Mouse (Mus musculus) ES-E14 (cell line): Measurements from ENCODE around the gene Gm5105. TPM values are rescaled to one million over a fixed set of nuclear protein-coding genes. Genes with fewer than 3 reads are reported as not detected.

Experiments used
- DNase-seq: peaks from one replicate; pipeline ENCODE4 v3.0.0-alpha.2; 2013; ENCODE audit warnings: low read depth, low spot score
- H3K27ac ChIP-seq: 2 replicates; pipeline ENCODE4 v1.5.1; 2012; ENCODE audit warnings: low read depth, mild to moderate bottlenecking, low read length, moderate library complexity, mixed read lengths; ENCODE audit not compliant: poor library complexity, insufficient read depth, severe bottlenecking
- H3K36me3 ChIP-seq: 2 replicates; pipeline ENCODE4 v1.6.1; 2012; ENCODE audit warnings: mild to moderate bottlenecking, low read length, moderate library complexity, mixed read lengths; ENCODE audit not compliant: control insufficient read depth, poor library complexity, insufficient read depth, severe bottlenecking
- H3K4me1 ChIP-seq, 2 experiments: fragments of 150-350 bp in 1 of 2; sonication (generic) in 1 of 2; 2 replicates each; pipeline ENCODE4 v1.6.1; 2012; ENCODE audit warnings: low read length in 2 of 2, mild to moderate bottlenecking in 1 of 2, mixed read lengths in 1 of 2; ENCODE audit not compliant: control insufficient read depth in 2 of 2, insufficient read depth in 2 of 2, poor library complexity in 1 of 2
- H3K4me3 ChIP-seq, 2 experiments: fragments of 150-350 bp in 1 of 2; sonication (generic) in 1 of 2; 2 replicates each; pipeline ENCODE4 v1.5.1; 2012; ENCODE audit warnings: low read length in 2 of 2, low read depth in 1 of 2, mild to moderate bottlenecking in 1 of 2, mixed read lengths in 1 of 2; ENCODE audit not compliant: insufficient read depth in 1 of 2, poor library complexity in 1 of 2, severe bottlenecking in 1 of 2
- H3K9ac ChIP-seq: 2 replicates; pipeline ENCODE4 v1.6.1; 2012; ENCODE audit warnings: low read depth, mild to moderate bottlenecking, low read length, mixed read lengths; ENCODE audit not compliant: poor library complexity, insufficient read depth, severe bottlenecking
- H3K9me3 ChIP-seq: fragments of 150-350 bp; sonication (generic); 2 replicates; pipeline ENCODE4 v1.6.1; 2012; ENCODE audit warnings: low read depth, mild to moderate bottlenecking, low read length; ENCODE audit not compliant: control insufficient read depth, insufficient read depth
- CHD2 ChIP-seq: IDR thresholded peaks from 2 replicates; pipeline ENCODE4 v1.6.1; 2014; ENCODE audit warnings: mild to moderate bottlenecking, low read depth, low read length, inconsistent platforms
- HCFC1 ChIP-seq: IDR thresholded peaks from 2 replicates; pipeline ENCODE4 v1.6.1; 2012; ENCODE audit warnings: low read length, inconsistent platforms, borderline replicate concordance; ENCODE audit not compliant: insufficient read depth
- MAFK ChIP-seq: IDR thresholded peaks from 2 replicates; pipeline ENCODE4 v1.6.1; 2014; ENCODE audit warnings: mild to moderate bottlenecking, low read depth, low read length, inconsistent platforms; ENCODE audit not compliant: insufficient read depth
- ZC3H11A ChIP-seq: IDR thresholded peaks from 2 replicates; pipeline ENCODE4 v1.6.1; 2012; ENCODE audit warnings: low read depth, mild to moderate bottlenecking, inconsistent platforms, low read length, borderline replicate concordance
- ZNF384 ChIP-seq: IDR thresholded peaks from 2 replicates; pipeline ENCODE4 v1.6.1; 2012; ENCODE audit warnings: low read depth, low read length, inconsistent platforms
- in situ Hi-C, 2 experiments: fragments of 600-800 bp; cut with MboI; formaldehyde crosslinking; loops; one replicate each; pipeline ENCODE4 v1.15.1; 2025; ENCODE audit warnings: low sequenced_read_pairs in 2 of 2, inconsistent platforms in 1 of 2; ENCODE audit not compliant: unreplicated experiment in 2 of 2
- total RNA-seq: library from RNA; depleted of rRNA; stranded (reverse); fragments of 300-350 nt; gene quantifications from 2 replicates; pipeline ENCODE4 v1.2.3, GENCODE M21; 2012

The Gm5105 gene
- total RNA-seq, 1 experiment, result not detected

DNA sequence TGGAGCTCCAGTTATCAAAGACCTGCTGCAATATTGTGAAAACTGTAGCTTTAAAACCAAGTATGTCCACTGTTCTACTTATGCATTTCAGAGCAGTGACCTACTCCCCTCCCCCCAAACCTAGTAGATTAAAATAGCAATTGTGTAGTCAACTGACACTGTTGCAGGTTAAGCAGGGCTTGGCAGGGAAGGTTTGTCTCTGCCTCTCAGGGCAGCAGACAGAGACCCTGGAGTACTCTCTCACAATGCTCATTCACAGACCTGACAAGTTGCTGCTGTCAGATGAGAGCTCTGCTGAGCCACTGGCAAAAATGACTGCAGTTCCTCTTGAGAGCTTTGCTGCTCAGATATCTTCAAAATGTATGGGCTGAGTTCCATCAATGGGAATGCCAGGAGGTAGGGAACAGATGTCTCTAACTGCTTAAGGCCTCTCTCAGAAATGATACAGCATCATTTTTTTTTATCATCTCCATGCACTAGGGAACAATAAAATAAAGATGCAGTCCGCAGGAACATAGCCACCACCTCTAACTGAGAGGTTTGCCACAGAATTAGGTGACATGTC lies 16.0 kb upstream of the Gm5105 start:
- DNase-seq, result no peak
- TF ChIP-seq ZC3H11A, result no peak
- TF ChIP-seq CHD2, result no peak
- no peak for TF ChIP-seq HCFC1
- TF ChIP-seq MAFK, result no peak
- TF ChIP-seq ZNF384, result no peak
- Histone ChIP-seq H3K4me3 (no peak overlapping the region), H3K27ac (no peak overlapping the region), H3K9me3 (no peaks in the 10 kb centered on the region), H3K9ac (no peak overlapping the region), H3K36me3 (no peaks in the 10 kb centered on the region), H3K4me1 (no peaks in the 10 kb centered on the region)
- in situ Hi-C loops, result no loop called here

DNA sequence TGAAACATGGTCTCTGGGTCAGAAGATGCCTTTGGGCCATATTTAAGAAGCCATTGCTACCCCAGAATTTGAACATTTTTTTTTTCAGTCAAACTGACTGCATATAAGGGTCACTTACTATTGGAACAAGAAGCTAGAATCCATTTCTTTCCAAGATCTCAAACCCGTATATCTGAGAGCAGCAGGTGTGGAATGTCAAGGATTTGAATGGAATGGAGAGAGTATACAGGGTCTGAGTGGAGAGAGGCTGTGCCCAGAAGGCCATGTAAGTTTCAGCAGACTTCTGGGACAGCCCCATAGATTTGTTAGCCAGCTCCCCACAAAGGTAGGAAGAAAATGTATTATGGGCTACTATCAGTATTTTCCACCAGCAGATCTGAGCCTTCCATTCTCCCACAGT lies 11.5 kb upstream of the Gm5105 start:
- H3K4me1 ChIP-seq, result no peaks in the 10 kb centered on the region; a peak in 1 of 4 replicates
- no peak overlapping the region for H3K9ac ChIP-seq
- no peak for TF ChIP-seq ZC3H11A
- no peak for TF ChIP-seq CHD2
- no peak for TF ChIP-seq MAFK
- no peak for TF ChIP-seq ZNF384
- TF ChIP-seq HCFC1, result no peak
- no peaks in the 10 kb centered on the region for H3K36me3 ChIP-seq
- H3K27ac ChIP-seq, result no peak overlapping the region
- no peak for DNase-seq
- no peaks in the 10 kb centered on the region for H3K9me3 ChIP-seq
- in situ Hi-C loops, result no loop called here
- H3K4me3 ChIP-seq, result no peak overlapping the region

DNA sequence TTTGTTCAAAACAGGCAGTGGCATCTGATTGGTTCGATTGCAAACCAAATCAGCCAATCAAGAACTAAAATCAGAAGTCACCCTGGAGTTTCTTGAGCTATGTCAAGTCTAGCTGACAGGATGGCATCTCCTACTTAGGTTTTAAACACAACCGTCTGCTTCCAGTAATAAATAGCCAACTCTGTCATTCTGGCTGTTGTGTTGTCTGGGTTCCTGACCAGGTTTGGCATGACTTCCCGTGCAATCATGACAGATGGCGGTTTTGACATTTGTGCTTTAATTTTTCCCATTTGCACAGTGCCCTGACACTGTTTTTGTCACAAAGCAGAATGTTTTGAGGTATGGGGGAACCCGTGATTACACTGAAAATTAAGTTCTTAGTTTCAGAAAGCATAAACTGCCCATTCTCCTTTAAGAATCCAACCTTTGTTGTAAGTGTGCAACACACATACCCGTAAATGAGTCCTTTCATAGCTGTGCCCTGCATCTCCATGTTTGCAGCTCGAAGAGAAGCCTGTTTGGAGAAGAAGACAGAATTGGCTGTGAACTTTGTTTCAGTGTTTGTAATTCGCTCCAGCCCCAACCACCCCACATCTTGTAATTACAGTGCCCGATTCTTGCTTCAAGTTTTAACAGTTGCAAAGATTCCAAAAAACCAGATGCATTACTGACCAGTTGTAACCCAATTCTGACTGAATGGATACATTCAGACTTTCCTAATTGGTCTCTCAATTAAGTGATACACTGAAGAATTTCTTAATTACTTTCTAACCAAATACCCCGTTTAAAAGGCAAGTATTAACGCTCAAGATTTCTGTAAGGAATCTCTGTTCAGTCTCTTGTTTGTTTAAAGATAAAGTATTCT lies 10.5 kb upstream of the Gm5105 start:
- Histone ChIP-seq H3K9ac (no peak overlapping the region), H3K36me3 (no peaks in the 10 kb centered on the region), H3K4me3 (no peak overlapping the region), H3K9me3 (no peaks in the 10 kb centered on the region), H3K27ac (no peak overlapping the region), H3K4me1 (no peaks in the 10 kb centered on the region; a peak in 1 of 4 replicates)
- DNase-seq, result no peak
- TF ChIP-seq ZC3H11A (no peak), MAFK (no peak), ZNF384 (no peak), CHD2 (no peak), HCFC1 (no peak)
- in situ Hi-C loops, result no loop called here

GRCm38 (mm10) chr3:138075209-138075608 lies 8.0 kb upstream of the Gm5105 start:
- TF ChIP-seq HCFC1 (no peak), ZNF384 (no peak), CHD2 (no peak), MAFK (no peak), ZC3H11A (no peak)
- H3K9ac ChIP-seq, result no peak overlapping the region
- H3K27ac ChIP-seq, result no peak overlapping the region
- in situ Hi-C loops, result no loop called here
- no peak overlapping the region for H3K4me3 ChIP-seq
- DNase-seq, result no peak
- H3K9me3 ChIP-seq, result no peaks in the 10 kb centered on the region
- H3K4me1 ChIP-seq, result peaks cover 0 to 1% of the 10 kb centered on the region in 2 experiments; a peak in 1 of 4 replicates
- H3K36me3 ChIP-seq, result no peaks in the 10 kb centered on the region
